Mouse (Mus musculus): ENCODE results near the gene Nsg2.
"Not testable (repeated sequence)": the region's sequence is repeated elsewhere in the genome, so short reads cannot be mapped to it uniquely, and the experiment has no call there.

The Nsg2 gene

DNA sequence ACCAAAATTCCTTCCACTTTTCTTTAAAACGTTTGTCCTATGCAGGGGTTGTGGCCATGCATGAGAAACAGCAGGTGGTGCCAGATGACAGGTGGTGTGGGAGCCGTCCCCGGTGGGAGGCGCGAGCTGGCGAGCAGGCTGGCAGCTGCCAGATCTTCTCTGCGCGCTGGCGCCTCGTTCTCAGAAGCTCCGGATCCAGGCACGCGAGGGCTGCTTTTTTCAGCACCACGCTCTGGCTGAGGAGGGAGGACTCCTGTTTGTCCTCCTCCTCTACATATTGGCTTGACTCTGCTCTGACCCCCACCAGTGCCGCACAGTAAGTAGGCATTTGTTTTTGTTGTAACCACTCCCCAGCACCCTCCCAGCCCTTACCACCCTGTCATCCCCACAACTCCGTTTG is at the start of gene Nsg2:
Gene Nsg2, plus strand, starts transcription at position 183 of the 400 bp plus-strand sequence.
- DNase-seq (ENCODE audit: low spot score), result peak; percentile 53

DNA sequence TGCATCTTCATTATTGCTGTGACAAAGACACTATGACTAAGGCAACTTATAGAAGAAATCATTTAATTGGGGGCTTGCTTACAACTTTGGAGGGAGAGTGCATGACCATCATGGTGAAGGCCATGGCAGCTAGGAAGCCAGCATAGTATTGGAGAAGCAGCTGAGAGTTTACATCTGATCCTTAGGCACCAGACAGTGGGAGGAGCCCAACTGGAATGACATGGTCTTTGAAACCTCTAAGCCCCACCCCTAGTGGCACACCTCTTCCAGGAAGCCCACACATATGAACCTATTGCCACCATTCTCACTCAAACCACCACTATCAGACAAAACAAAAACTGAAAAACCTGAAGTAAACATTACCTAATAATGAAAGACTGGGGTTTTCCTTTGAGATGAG is 40.2 kb upstream of the Nsg2 start:
- DNase-seq (ENCODE audit: low spot score), result no peak

DNA sequence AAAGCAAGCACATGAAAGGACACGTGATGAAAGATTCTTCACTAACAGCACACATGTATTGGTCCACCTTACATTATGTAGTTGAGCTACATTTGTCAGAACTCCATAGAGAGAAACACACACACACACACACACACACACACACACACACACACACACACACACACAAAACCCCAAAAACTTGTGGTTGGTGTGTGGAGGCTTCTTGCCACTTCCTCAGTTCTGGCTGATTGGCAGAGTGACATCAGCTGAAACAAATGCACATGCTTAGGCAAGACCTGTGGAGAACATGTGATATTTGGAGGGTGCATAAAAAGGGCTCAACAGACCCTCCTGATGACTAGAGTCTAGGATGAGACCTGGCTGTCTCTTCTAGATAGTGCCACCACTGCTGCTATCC is 36.3 kb upstream of the Nsg2 start:
- DNase-seq (ENCODE audit: low spot score), result no peak

DNA sequence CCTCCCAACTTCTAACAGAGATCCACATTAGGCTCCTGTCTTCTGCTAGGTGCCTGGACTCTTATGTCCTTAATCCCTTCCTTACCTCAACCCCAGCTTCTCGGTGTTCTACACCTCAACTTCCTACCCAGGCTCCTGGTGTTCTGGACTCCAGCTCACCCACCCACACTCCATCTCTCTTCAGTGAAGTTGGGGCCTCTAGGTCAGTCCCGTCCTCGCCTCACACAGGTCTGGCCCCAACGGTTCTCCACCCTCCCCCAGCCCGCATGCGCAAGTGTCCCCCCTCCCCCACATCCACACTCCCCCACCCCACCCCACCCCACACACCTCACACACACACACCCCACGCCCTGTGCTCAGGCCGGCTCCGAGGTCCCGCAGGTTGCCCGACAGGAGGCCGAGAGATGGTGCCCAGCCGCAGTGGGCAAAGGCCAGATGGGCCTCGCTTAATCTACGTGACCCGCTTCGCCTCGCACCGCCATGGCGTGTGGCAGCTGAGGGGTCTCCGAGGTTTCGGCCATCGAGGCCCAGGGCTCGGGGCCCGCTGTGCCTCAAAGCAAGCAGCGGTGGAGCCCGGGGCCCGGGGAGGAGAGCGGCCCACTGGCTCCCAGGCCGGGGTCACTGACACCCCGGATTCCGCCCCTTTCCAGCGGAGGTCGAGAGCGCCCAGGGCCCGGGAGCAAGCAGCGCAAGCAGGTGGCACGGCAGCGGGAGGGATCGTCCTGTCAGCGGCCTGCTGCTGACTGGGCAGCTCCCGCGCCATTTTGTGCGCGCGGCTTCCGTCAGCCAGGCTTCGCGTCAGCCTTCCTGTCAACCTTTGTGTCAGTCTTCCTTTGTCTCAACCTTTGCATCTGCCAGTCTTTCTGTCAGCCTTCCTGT is 34.8 kb upstream of the Nsg2 start, which contains the start of gene 4930524B15Rik:
Gene 4930524B15Rik, plus strand, starts transcription at position 337 of the 879 bp plus-strand sequence.
- no peak for DNase-seq (ENCODE audit: low spot score)

DNA sequence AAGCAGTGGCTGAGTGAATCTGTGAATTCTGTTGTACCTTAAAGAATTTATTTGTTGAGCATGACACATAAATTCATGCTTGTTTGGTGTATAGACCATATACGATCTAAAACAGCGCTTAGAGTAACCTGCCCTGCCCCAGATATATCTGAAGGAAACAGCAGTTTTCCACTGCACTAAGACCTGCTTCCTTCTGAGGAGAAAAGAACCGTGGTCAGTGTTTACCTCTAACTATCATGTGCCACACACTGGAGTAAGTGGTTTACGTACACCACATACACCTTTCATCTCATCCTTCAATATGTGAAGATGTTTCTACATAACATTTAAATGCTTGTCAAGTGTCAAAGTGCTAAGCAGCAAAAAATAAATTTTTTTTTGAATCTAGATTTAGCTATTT is 26.1 kb upstream of the Nsg2 start:
- DNase-seq (ENCODE audit: low spot score), result no peak

DNA sequence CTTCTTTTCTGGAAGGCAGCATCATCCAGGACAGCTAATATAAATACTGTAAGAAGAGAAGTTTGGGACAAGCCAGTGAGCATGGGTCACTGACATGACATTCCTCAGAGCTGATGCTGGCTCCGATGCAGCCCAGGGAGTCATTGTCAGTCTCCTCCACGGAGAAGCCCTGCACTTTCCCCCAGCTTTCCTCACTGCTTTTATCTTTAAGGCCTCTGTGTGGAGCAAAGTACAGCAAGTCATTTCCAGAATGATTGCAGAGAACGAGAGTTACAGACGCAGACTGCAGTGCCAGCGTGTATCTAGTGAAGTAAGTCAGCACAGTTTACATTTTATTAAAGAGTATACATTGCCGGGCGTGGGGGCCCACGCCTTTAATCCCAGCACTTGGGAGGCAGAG is 25.4 kb upstream of the Nsg2 start:
- DNase-seq (ENCODE audit: low spot score), result no peak

DNA sequence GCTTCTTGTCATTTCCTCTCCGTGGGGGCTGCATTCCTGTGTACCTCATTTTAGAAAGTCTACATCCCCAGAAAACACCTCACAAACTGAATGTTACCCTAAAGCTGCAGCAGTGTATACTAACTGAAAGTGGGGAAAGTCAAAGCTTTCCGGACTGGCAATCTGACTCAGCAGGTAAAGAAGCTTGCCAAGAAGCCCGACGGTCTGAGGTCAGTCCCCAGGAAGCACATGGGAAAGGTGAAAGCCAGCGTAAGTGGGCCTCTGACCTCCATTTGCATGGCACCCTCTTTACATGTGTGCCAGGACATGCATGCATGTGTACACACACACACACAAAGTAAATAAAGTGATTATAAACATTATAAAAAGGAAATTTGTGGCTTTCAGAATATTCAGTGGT is 24.6 kb upstream of the Nsg2 start:
- DNase-seq (ENCODE audit: low spot score), result no peak

DNA sequence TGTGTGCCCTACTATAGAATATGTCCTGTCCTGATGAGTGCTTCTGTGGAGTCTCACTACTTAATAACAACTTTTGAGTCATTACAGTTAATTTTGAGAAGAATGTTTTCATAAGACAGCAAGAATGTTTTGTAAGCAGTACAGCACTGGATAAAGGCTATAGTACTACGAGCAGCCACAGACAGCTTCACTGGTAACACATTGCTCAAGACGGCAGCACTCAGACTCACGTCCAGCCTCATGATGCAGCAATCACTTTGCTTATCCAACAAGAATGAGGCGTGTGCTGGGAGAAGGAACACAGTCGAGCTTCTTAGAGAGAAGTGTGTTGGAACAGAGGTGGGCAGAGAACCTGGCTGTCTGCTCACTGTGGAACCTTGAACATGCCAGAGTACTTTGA is 24.1 kb upstream of the Nsg2 start:
- DNase-seq (ENCODE audit: low spot score), result no peak

DNA sequence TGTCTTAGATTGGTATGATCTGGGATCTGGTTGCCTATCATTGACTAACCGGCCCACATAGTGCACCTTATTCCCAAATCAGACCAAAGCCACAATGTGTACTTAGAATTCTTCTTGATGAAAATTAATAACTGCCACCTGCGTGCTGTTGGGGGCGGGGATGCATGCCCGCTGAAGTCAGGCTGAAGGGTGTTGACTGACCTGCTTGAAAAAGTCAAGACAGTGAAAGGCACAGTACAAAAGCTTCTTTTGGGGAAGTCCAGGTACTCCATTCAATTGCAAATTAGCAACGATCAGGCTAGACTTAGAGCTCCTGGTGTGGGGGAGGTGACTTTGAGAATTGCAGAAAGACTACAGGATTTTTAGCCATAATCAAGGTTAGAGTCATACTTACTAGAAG is 20.2 kb upstream of the Nsg2 start:
- DNase-seq (ENCODE audit: low spot score), result not testable (repeated sequence)

DNA sequence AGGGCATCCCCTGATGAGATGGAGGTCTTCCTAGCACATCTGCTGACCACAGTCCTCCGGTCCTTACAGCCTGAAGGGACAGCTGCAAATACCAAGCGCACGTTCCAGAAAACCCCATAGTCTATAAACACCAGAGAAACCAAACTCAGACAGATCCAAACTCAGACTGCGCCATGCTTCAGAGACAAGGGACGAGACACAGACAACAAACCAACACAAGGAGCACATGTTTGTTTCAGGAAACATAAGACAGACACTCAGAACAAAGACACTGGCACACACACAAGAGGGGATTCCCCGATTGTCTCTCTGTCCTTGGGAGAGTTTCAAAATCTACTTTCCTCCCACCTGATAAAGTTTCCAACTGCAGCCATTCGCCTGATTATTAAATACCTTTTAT is 18.4 kb upstream of the Nsg2 start:
- no peak for DNase-seq (ENCODE audit: low spot score)

DNA sequence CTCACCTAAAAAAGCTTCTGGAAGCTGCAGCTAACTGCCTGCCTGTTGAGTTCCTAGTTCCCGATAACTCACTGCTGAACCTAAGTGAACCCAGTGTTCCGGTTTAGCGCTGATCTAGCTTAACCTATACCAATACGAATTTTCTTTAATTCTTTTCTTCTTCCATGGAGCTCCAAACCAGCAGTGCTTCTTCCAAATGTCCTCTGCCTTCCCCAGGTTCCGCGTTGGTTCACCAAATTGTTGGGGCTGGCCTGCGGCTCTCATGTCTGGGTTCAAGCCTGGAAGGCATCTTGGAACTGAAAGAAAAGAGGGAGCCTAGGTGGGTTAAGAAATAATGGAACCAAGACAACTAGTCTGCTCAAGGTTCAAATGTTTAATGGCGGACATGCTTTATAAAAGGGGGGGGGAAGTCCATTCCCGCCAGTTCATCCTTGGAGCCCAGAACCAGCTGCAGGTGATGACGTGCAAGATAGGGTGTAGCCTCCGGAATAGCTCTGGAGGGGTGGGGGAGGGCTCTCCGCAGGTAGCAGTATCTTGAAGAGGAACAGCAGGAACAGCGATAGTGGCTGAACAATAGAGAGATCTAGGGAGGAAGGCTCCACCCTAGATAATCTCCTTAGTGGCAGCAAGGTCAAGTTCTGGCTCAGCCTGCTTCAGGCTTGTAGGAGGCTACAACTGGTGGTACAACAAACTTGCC is 17.9 kb upstream of the Nsg2 start:
- not testable (repeated sequence) for DNase-seq (ENCODE audit: low spot score)

DNA sequence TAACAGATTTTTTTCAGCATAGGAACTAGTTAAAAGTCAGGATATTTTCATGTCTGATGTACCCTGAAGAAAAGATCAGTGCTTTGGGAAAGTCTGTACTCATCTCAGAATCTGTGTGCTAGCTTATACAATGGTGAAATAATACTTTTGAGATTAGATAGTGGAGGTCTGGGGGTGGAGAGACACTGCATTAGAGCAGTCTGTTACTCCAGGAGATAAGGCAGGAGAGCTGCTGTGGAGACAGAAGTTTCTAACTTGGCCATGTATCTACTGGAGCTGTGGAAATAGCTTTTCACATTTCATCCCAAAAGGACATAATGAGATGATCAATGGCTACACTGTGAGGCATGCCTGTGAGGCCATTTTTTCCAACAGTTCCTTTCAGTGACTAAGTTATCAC is 17.0 kb upstream of the Nsg2 start:
- DNase-seq (ENCODE audit: low spot score), result no peak

DNA sequence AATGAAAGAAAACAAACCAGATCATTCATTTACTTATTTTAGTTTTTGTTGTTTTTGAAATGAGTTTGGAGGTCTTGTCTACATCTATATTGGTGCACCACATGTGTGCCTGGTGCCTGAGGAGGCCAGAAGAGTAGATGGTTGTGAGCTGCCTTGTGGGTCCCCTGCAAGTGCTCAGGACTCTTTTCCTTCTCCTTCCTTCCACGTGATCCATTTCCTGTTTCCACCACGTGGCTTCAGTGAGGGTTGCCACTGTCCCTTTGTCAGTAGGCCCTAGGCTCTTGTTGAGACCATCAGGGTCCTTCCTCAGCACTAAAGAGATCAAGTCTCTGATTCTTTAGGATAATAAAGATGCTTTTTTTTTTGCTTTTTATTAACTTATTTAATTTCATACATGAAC is 15.5 kb upstream of the Nsg2 start:
- no peak for DNase-seq (ENCODE audit: low spot score)

DNA sequence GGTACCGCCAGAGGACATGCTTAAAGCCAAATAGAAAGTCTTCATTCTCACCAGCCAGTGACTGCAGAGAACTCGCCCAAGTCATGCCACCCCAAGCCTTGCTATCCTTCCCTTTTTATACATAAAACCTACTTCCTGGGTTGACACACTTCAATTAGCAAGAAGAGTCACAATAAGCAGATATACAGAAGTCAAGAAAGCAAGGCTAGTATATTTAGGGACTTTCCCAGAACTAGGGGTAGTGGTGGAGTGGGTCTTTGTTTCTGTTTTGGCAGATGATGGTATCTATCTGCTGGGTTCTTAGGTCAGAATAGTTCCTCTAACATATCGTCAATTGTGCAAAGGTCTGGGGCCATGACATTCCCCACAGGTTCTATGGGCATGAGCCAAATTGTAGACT is 7.7 kb upstream of the Nsg2 start:
- no peak for DNase-seq (ENCODE audit: low spot score)

DNA sequence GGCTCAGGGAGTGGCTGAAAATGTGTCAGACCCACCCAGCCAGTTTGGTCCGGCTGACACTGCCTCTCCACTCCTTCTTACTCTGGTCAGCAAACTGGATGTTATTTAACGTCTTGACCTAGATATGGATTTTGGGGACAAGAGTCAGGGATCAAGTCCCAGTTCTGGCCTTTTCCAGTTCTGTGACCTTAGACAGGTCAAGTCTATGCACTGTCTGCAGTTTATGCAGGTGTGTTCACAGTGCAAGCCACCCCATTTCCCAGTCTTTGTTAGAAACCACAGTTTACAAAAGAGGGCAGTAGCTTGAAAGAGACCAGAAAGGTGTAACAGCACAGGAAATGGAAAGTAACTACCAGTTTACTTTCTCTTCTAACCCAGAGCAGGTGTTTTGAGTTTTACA is 547 bp upstream of the Nsg2 start:
- no peak for DNase-seq (ENCODE audit: low spot score)

DNA sequence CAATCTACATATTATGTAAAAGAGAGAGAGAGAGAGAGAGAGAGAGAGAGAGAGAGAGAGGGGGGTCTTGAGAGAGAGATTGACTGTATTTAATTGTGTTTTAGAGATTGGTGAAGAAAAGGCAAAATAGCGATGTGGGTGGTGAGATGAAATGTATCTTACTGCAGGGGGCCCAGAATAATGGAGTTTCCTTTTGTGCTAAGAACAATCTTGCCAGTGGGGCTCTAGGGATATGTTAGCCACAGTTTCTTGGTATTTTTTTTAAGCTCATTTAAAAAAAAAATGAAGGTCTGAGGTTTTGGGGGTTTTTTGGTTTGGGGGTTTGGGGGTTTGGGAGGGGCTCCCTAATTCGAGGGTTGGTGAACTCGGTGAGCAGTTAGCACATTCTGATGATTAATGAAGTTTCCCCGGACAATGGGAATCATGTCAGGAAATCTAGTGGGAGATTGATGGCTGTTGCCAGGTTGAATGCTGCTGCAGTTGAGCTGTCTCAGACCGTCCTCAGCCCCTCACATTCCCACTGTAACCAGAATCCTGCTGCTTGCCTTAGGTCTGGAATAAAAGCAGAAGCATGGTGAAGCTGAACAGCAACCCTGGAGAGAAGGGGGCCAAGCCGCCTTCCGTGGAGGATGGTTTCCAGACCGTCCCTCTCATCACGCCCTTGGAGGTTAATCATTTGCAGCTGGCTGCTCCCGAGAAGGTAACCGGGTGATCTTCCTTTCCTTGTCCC is 1.1 kb downstream of the Nsg2 start:
- DNase-seq (ENCODE audit: low spot score), result no peak

DNA sequence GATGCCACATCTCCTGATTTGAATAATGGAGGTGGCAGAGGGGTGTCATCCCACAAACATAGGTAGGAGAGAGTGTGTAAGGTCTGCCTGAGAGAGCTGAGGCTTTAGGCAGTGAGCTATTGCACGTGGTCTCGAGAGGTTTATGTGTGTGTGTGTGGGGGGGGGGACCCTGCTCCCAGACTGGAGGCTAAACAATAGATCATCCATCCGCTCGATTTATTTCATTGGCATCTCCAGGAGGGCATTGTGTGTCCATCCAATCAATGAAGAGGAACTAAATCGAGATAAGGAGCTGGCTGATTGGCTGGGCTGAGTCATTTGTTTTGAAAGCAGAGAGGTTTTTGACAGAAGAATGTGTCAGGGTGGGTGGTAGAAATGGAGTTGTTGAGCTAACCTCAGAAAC is 2.4 kb downstream of the Nsg2 start:
- no peak for DNase-seq (ENCODE audit: low spot score)

DNA sequence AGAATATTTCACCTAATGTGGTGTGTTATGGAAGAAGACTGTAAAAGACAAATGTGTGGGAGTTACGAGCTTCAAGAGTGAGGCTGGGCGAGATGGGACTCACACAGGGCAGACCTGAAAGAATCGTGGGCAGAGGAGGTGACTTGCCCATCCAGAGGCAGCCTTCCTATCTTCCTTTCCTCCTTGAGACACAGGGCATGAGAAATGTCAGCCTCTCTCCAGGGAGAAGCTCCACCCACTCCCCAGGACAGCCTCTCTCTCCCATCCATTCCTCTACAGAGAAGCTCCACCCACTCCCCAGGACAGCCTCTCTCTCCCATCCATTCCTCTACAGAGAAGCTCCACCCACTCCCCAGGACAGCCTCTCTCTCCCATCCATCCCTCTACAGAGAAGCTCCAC is 7.8 kb downstream of the Nsg2 start:
- not testable (repeated sequence) for DNase-seq (ENCODE audit: low spot score)

DNA sequence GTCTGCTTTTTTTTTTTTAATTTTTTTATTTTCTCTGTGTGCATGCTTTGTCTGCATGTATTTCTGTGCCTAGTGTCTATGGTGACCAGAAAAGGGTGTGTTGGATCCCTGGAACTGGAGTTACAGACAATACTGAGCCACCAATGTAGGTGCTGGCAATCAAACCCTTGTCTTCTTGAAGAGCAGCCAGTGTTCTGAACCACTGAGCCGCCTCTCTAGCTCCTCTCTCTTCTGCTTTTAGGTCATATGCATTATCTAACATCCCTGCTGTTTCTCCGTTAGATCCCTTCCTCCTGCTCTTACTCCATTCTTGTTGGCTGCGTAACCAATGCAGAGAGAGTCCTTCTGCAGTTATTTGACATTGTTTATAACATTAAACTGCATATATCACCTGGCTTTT is 8.6 kb downstream of the Nsg2 start:
- DNase-seq (ENCODE audit: low spot score), result no peak

DNA sequence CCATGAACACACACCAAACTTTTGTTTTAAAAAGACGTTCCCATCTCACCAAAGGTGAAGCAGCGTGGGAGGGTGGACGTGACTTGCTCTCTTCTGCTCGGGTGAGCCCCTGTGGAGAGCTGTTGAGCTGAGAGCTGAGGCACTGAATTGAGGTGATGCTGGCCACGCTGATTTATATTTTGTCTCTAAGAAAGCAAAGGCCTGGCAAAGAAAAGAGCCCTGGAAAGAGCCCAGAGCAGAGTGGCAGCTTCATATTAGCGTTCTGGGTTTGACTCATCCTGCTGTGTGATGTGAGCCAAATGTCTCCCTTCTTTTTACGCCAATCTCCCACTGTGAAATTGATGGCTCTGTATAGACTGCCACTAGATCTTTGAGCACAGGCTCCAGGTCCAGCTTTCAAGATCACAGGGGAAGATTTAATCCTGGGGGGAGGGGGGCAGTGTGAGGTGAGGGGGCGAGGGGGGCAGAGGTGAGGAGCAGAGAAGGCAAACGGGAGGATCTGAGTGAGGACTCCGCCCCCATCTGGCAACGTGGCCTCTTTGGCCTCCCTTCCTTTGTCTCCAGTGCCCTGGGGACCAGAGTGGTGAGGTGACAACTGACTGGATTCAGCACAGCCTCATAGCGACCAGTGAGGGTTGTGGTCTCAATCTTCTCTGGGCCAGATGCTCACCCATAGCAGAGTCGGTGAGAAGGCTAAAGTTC is 9.8 kb downstream of the Nsg2 start:
- DNase-seq (ENCODE audit: low spot score), result no peak

DNA sequence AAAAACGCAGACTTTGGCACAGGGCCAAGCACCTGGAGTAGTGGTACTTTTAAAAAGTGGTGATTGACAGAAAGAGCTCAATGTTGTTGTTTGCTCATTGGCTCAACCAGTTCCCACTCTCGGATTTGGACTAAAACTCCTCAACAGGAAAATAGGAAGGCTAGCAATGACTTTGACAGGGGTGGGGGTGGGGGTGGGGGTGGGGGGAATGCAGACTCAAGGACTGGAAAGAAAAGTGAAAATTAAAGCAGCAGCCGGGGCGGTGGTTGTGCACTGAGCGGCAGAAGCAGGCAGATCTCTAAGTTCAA is 10.4 kb downstream of the Nsg2 start:
- DNase-seq (ENCODE audit: low spot score), result no peak

DNA sequence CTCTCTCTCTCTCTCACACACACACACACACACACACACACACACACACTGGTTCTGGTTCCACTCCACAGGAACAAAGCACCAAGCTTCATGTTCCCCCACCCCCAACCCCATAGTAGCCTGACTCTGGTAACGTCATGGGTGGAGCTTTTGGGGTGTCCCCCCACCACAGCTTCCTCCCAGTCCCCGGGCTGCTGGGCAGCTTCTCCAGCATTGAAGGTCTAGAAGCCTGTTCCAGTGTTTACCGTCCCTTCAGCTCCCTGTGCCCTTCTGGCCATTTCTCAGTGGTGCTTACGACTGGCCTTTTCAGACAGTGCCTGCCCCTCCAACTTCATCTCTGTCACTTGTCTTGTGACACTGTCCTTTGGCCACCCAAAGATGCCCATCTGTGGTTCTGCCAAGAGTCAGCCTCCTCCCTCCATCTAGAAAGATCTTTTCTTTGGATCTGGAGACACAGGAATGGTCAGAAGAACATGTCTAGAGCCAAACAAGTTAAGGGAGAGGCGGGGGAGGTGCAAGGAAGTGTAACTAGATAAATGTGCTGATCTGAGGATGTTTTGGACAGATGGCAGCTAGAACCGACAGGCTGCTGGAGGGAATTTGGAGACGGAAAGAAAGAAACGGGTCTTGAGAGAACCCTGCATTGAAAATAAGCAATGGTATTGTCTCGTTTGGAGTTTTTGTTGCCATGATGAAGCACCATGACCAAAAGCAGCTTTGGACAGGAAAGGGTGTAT is 11.8 kb downstream of the Nsg2 start:
- no peak for DNase-seq (ENCODE audit: low spot score)

Data from ovary, postnatal 14 days (tissue).